Mouse (Mus musculus): ENCODE measurements around the gene Il6st. TPM values are rescaled to one million over a fixed set of nuclear protein-coding genes. Genes with fewer than 3 reads are reported as not detected.
"Not testable (repeated sequence)": the region's sequence is repeated elsewhere in the genome, so short reads cannot be mapped to it uniquely, and the experiment has no call there.

The Il6st gene
- total RNA-seq, 1 experiment = 55.2 TPM

DNA sequence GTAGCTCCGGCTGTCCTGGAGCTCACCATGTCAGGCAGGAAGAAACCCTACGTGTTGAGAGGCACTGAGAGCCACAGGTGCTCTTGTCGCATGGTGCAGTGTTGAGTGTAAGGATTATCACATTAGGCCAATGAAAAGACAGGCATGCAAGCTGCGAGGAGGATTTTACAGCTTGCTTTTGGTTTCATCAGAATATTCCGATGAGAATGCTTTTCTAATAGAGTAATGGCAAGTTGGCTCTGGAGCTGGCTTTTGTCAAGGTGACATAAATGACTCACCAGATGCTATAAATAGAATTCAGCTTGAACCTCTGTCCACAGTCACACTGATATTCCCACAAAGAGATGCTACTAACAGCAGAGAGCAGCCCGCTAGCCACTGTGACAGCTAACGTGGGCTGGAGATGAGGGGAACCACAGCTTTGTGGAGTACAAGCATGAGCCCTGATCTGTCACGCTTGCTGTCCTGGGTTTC is 38.7 kb upstream of the Il6st start:
- in situ Hi-C loops (cut with MboI; ENCODE audit: low sequenced_read_pairs in 2 of 2, unreplicated experiment in 2 of 2) = no loop called here
- TF ChIP-seq ZC3H11A (IDR thresholded peaks at IDR 0.05; ENCODE audit: borderline replicate concordance, low read depth, low read length) = no peak
- TF ChIP-seq MAFK (IDR thresholded peaks at IDR 0.05; ENCODE audit: insufficient read depth, low read depth, low read length) = no peak
- TF ChIP-seq ZNF384 (IDR thresholded peaks at IDR 0.05; ENCODE audit: low read depth, low read length) = no peak
- TF ChIP-seq CHD2 (IDR thresholded peaks at IDR 0.05; ENCODE audit: low read depth, low read length) = no peak
- no peak for TF ChIP-seq HCFC1 (IDR thresholded peaks at IDR 0.05; ENCODE audit: borderline replicate concordance, insufficient read depth, low read length)

DNA sequence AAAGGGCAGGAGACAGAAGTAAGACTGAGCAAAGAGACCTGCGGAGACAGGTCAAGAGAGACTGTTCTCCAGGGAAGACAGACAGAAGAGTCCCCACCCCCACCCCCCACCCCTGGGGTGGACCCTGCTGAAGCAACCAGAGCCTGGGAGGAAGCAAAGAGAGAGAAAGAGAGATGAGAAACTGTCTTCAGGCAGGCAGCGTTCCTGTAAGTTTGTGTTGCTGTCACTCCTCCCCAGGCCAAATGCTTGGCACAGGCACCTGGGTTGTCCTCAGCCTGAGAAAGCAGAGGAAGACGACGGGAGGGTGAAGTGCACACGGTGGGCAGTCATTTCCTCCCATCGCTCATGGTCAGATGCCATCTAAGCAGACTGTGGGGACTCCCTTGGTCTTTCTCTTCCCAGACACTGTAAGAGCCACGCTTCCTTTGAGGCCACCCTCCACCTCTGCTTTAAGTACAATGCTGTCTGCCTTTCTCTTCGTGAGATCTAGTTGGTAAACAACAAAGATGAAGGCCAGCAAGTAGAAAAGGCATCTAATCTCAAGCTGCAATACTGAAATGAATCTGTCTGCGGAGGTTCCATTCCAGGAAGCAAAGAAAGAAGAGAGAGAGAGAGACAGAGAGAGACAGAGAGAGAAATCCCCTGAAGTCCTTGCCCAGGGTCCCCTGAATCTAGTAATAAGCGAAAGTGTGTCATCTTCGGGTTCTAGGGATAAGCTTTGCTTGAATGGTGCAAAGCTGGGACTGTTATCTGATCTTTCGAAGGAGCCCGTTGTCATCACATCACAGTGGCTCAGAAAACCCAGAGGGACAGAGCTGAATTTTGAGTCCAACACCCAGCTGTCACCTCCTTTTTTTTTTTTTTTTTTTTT is 37.4 kb upstream of the Il6st start:
- H3K9ac ChIP-seq (ENCODE audit: insufficient read depth, low read depth, low read length, poor library complexity, severe bottlenecking) = 0 out of 2 replicates have a peak overlapping the region, but pooled peaks have one; percentile 31
- peaks cover 0 to 8% of the 10 kb centered on the region in 2 experiments; a peak in 2 of 4 replicates for H3K4me1 ChIP-seq (ENCODE audit: control insufficient read depth in 2 of 2, insufficient read depth in 2 of 2, low read length in 2 of 2, poor library complexity in 1 of 2)
- no peak overlapping the region for H3K27ac ChIP-seq (ENCODE audit: insufficient read depth, low read depth, low read length, poor library complexity, severe bottlenecking)
- H3K9me3 ChIP-seq (ENCODE audit: control insufficient read depth, insufficient read depth, low read depth, low read length) = no peaks in the 10 kb centered on the region
- in situ Hi-C loops (cut with MboI; ENCODE audit: low sequenced_read_pairs in 2 of 2, unreplicated experiment in 2 of 2) = no loop called here
- no peak for DNase-seq (ENCODE audit: low read depth, low spot score)
- TF ChIP-seq CHD2 (IDR thresholded peaks at IDR 0.05; ENCODE audit: low read depth, low read length) = no peak
- no peak for TF ChIP-seq HCFC1 (IDR thresholded peaks at IDR 0.05; ENCODE audit: borderline replicate concordance, insufficient read depth, low read length)
- no peak for TF ChIP-seq ZNF384 (IDR thresholded peaks at IDR 0.05; ENCODE audit: low read depth, low read length)
- TF ChIP-seq MAFK (IDR thresholded peaks at IDR 0.05; ENCODE audit: insufficient read depth, low read depth, low read length) = no peak
- no peak for TF ChIP-seq ZC3H11A (IDR thresholded peaks at IDR 0.05; ENCODE audit: borderline replicate concordance, low read depth, low read length)
- no peak overlapping the region for H3K4me3 ChIP-seq (ENCODE audit: insufficient read depth in 1 of 2, low read depth in 1 of 2, low read length in 2 of 2, poor library complexity in 1 of 2, severe bottlenecking in 1 of 2)
- H3K36me3 ChIP-seq (ENCODE audit: control insufficient read depth, insufficient read depth, low read length, poor library complexity, severe bottlenecking) = no peaks in the 10 kb centered on the region

More for the DNA sequence above, 38.7 kb upstream of the Il6st start:
- no peak overlapping the region for H3K9ac ChIP-seq (ENCODE audit: insufficient read depth, low read depth, low read length, poor library complexity, severe bottlenecking)
- no peaks in the 10 kb centered on the region for H3K9me3 ChIP-seq (ENCODE audit: control insufficient read depth, insufficient read depth, low read depth, low read length)
- H3K4me3 ChIP-seq (ENCODE audit: insufficient read depth in 1 of 2, low read depth in 1 of 2, low read length in 2 of 2, poor library complexity in 1 of 2, severe bottlenecking in 1 of 2) = no peak overlapping the region
- no peaks in the 10 kb centered on the region for H3K36me3 ChIP-seq (ENCODE audit: control insufficient read depth, insufficient read depth, low read length, poor library complexity, severe bottlenecking)
- peaks cover 0 to 8% of the 10 kb centered on the region in 2 experiments; a peak in 2 of 4 replicates for H3K4me1 ChIP-seq (ENCODE audit: control insufficient read depth in 2 of 2, insufficient read depth in 2 of 2, low read length in 2 of 2, poor library complexity in 1 of 2)
- no peak overlapping the region for H3K27ac ChIP-seq (ENCODE audit: insufficient read depth, low read depth, low read length, poor library complexity, severe bottlenecking)
- DNase-seq (ENCODE audit: low read depth, low spot score) = no peak

- H3K4me3 ChIP-seq (ENCODE audit: insufficient read depth in 1 of 2, low read depth in 1 of 2, low read length in 2 of 2, poor library complexity in 1 of 2, severe bottlenecking in 1 of 2); H3K9me3 ChIP-seq (ENCODE audit: control insufficient read depth, insufficient read depth, low read depth, low read length); DNase-seq (ENCODE audit: low read depth, low spot score); in situ Hi-C loops (cut with MboI; ENCODE audit: low sequenced_read_pairs in 2 of 2, unreplicated experiment in 2 of 2); H3K36me3 ChIP-seq (ENCODE audit: control insufficient read depth, insufficient read depth, low read length, poor library complexity, severe bottlenecking); H3K4me1 ChIP-seq (ENCODE audit: control insufficient read depth in 2 of 2, insufficient read depth in 2 of 2, low read length in 2 of 2, poor library complexity in 1 of 2); H3K9ac ChIP-seq (ENCODE audit: insufficient read depth, low read depth, low read length, poor library complexity, severe bottlenecking); H3K27ac ChIP-seq (ENCODE audit: insufficient read depth, low read depth, low read length, poor library complexity, severe bottlenecking): not testable (repeated sequence)
Measured at GRCm38 (mm10) chr13:112427136-112427470, 36.8 kb upstream of the Il6st start.

GRCm38 (mm10) chr13:112427521-112427920 is 36.3 kb upstream of the Il6st start:
- H3K9me3 ChIP-seq (ENCODE audit: control insufficient read depth, insufficient read depth, low read depth, low read length) = no peaks in the 10 kb centered on the region
- DNase-seq (ENCODE audit: low read depth, low spot score) = no peak
- no peaks in the 10 kb centered on the region for H3K36me3 ChIP-seq (ENCODE audit: control insufficient read depth, insufficient read depth, low read length, poor library complexity, severe bottlenecking)
- H3K9ac ChIP-seq (ENCODE audit: insufficient read depth, low read depth, low read length, poor library complexity, severe bottlenecking) = no peak overlapping the region
- peaks cover 0 to 8% of the 10 kb centered on the region in 2 experiments; a peak in 2 of 4 replicates for H3K4me1 ChIP-seq (ENCODE audit: control insufficient read depth in 2 of 2, insufficient read depth in 2 of 2, low read length in 2 of 2, poor library complexity in 1 of 2)
- no peak overlapping the region for H3K4me3 ChIP-seq (ENCODE audit: insufficient read depth in 1 of 2, low read depth in 1 of 2, low read length in 2 of 2, poor library complexity in 1 of 2, severe bottlenecking in 1 of 2)
- no peak overlapping the region for H3K27ac ChIP-seq (ENCODE audit: insufficient read depth, low read depth, low read length, poor library complexity, severe bottlenecking)
- in situ Hi-C loops (cut with MboI; ENCODE audit: low sequenced_read_pairs in 2 of 2, unreplicated experiment in 2 of 2) = no loop called here
- no peak for TF ChIP-seq CHD2 (IDR thresholded peaks at IDR 0.05; ENCODE audit: low read depth, low read length)
- no peak for TF ChIP-seq ZNF384 (IDR thresholded peaks at IDR 0.05; ENCODE audit: low read depth, low read length)
- no peak for TF ChIP-seq MAFK (IDR thresholded peaks at IDR 0.05; ENCODE audit: insufficient read depth, low read depth, low read length)
- TF ChIP-seq HCFC1 (IDR thresholded peaks at IDR 0.05; ENCODE audit: borderline replicate concordance, insufficient read depth, low read length) = no peak
- no peak for TF ChIP-seq ZC3H11A (IDR thresholded peaks at IDR 0.05; ENCODE audit: borderline replicate concordance, low read depth, low read length)

Data from ES-E14 (cell line).